Mouse (Mus musculus) cerebellum, adult 2 months (tissue): ENCODE measurements at regions not wholly inside any gene's neighbourhood (a gene's known extent, or its start where the extent isn't known, plus 50 kb on each side); places are given as distances from the start of the nearest gene placed in this dataset.

Experiments
- CTCF ChIP-seq: fragments of 200-500 bp; IDR thresholded peaks from 2 replicates; pipeline ENCODE4 v1.5.1; 2011; ENCODE audit warnings: low read depth, mild to moderate bottlenecking, control low read depth, low read length, moderate library complexity, borderline replicate concordance; ENCODE audit not compliant: insufficient read depth
- POLR2A ChIP-seq: fragments of 200-500 bp; IDR thresholded peaks from 2 replicates; pipeline ENCODE4 v1.6.1; 2011; ENCODE audit warnings: low read length, control low read depth, borderline replicate concordance; ENCODE audit not compliant: insufficient read depth

- TF ChIP-seq CTCF (no peak), POLR2A (no peak)
These were observed 940.5 kb downstream of the 5730522E02Rik start for GRCm38 (mm10) chr11:25269936-25270540.
